Mouse (Mus musculus): ENCODE measurements around the gene Izumo1r.

- TF ChIP-seq SIN3A (IDR thresholded peaks at IDR 0.05; ENCODE audit: low read length) = no peak
- TF ChIP-seq BHLHE40 (IDR thresholded peaks at IDR 0.05; ENCODE audit: low read depth, low read length) = no peak
- no peak for TF ChIP-seq CTCF (conservative IDR thresholded peaks at IDR 0.05 in 1 of 2, IDR thresholded peaks at IDR 0.05 in 1 of 2; ENCODE audit: low read depth in 2 of 2, low read length in 2 of 2)
- TF ChIP-seq CHD1 (IDR thresholded peaks at IDR 0.05; ENCODE audit: low read depth, low read length) = no peak
- TF ChIP-seq ZNF384 (IDR thresholded peaks at IDR 0.05; ENCODE audit: low read depth, low read length) = no peak
- TF ChIP-seq E2F4 (IDR thresholded peaks at IDR 0.05; ENCODE audit: insufficient replicate concordance, low read depth, low read length) = no peak
- no peak for TF ChIP-seq POLR2AphosphoS2 (IDR thresholded peaks at IDR 0.05; ENCODE audit: low read depth, low read length)
- TF ChIP-seq POLR2A (IDR thresholded peaks at IDR 0.05; ENCODE audit: low read depth, low read length) = no peak
Measured at GRCm38 (mm10) chr9:14863126-14863525, 40.6 kb downstream of the Izumo1r start.
